Mouse (Mus musculus) neural tube, embryonic 12.5 days (tissue): Measurements from ENCODE around the gene Popdc2. TPM values are rescaled to one million over a fixed set of nuclear protein-coding genes. Genes with fewer than 3 reads are reported as not detected.

Experiments
- ATAC-seq: fragments of 200-750 bp; cut with Nextera tagmentation; 2 replicates; pipeline ENCODE4 v1.8.0; 2017; ENCODE audit warnings: low read depth, mild to moderate bottlenecking, moderate TSS enrichment, moderate library complexity; ENCODE audit not compliant: low FRiP score
- H3K27ac ChIP-seq: fragments of 300-500 bp; sonication (generic); 2 replicates; pipeline ENCODE4 v1.5.1; 2016
- H3K27me3 ChIP-seq: fragments of 300-500 bp; sonication (generic); replicated peaks from 2 replicates; pipeline ENCODE4 v1.6.1; 2016; ENCODE audit warnings: mild to moderate bottlenecking
- H3K36me3 ChIP-seq: fragments of 300-500 bp; sonication (generic); 2 replicates; pipeline ENCODE4 v1.6.1; 2016; ENCODE audit warnings: mild to moderate bottlenecking
- H3K4me1 ChIP-seq: fragments of 300-500 bp; sonication (generic); 2 replicates; pipeline ENCODE4 v1.6.1; 2016
- H3K4me2 ChIP-seq: fragments of 300-500 bp; sonication (generic); replicated peaks from 2 replicates; pipeline ENCODE4 v1.6.1; 2016; ENCODE audit warnings: mild to moderate bottlenecking
- H3K4me3 ChIP-seq: fragments of 300-500 bp; sonication (generic); 2 replicates; pipeline ENCODE4 v1.5.1; 2016
- H3K9ac ChIP-seq: fragments of 300-500 bp; sonication (generic); 2 replicates; pipeline ENCODE4 v1.6.1; 2016; ENCODE audit warnings: mild to moderate bottlenecking
- H3K9me3 ChIP-seq: fragments of 300-500 bp; sonication (generic); 2 replicates; pipeline ENCODE4 v1.6.1; 2016; ENCODE audit warnings: mild to moderate bottlenecking
- WGBS: fragments of 180-500 bp; shearing (Covaris S2); methylation state at CpG from one replicate; pipeline ENCODE4 v1.1.7; 2016; 5-methylcytosine and 5-hydroxymethylcytosine counted together
- polyA plus RNA-seq: library from polyadenylated mRNA; unstranded; fragments of >200 nt; fragmentation: Nextera tagmentation; extraction: Ambion mirVana; gene quantifications from 2 replicates; pipeline ENCODE4 v1.2.1, GENCODE M21; 2016

Popdc2 gene
- polyA plus RNA-seq, 1 experiment from 2014 or later: 0.94 TPM

DNA sequence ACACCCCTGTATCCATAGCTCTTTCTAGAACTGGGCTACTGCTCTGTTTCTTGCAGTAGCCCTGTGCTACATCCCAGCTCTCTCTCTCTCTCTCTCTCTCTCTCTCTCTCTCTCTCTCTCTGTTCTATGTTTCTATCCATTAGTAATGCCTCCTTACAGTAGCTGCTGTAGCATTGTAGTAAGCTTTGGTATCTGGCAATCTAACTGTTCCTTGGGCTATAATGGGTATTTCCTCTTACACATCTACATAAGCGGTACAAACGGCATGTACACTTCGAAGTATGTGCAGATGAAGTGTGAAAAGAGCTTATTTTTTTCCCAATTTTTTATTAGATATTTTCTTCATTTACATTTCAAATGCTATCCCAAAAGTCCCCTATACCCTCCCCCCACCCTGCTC lies 17.9 kb downstream of the Popdc2 start:
- H3K4me1 ChIP-seq: peaks cover 6% of the 10 kb centered on the region; the same call in 1 of the 2 replicates
- H3K27ac ChIP-seq: no peak overlapping the region
- no peak for ATAC-seq
- H3K9me3 ChIP-seq: no peaks in the 10 kb centered on the region
- no peak overlapping the region for H3K4me3 ChIP-seq
- H3K9ac ChIP-seq: no peak overlapping the region
- no peak overlapping the region for H3K4me2 ChIP-seq
- WGBS: 96% methylated on average over 3 of the region's 3 CpGs
- H3K27me3 ChIP-seq: no peaks in the 10 kb centered on the region
- H3K36me3 ChIP-seq: no peaks in the 10 kb centered on the region

DNA sequence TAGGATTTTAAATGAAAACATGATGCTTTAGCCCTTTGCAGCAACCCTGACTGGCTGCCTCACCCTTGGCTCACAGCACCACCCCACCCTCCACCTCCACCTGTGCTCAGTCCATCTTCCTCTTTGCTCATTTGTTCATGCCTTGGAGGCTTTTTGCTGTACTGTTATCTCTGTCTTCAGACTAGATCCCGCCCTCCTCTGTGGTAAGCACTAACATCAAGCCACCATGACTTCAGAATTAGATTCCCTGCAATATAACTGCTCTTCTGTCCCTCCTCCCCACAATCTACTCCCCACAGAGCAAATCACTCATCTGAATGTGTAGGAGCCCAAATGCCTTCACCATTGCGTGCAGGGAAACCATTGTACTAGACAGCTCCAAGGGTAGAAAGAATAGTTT lies 21.7 kb downstream of the Popdc2 start:
- no peak overlapping the region for H3K4me3 ChIP-seq
- H3K4me1 ChIP-seq: no peaks in the 10 kb centered on the region
- H3K27ac ChIP-seq: no peak overlapping the region
- WGBS: 78% methylated on average over 2 of the region's 2 CpGs
- H3K27me3 ChIP-seq: no peaks in the 10 kb centered on the region
- ATAC-seq: no peak
- H3K4me2 ChIP-seq: no peak overlapping the region
- no peaks in the 10 kb centered on the region for H3K9me3 ChIP-seq
- H3K9ac ChIP-seq: no peak overlapping the region
- H3K36me3 ChIP-seq: no peaks in the 10 kb centered on the region

DNA sequence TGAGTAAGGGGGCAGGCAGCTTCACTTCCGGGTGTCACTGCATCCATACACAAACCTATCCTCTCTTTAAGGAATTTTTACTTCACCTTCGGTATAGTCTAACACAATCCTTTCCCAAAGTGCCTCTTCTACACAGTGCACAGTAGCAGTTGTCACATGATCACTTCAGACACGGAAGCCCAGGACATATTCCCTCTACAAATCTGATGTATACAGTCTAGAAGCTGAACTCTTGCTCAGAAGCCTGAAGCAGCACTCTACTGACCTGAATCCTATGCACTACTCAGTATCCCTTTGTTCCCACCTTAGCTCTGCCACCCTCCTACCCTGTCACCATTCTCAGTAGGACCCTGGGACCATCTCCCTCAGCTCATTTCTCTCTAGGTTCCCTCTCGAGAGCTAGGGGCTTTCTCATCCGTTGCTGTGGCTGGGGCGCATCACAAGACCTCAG lies 23.2 kb downstream of the Popdc2 start:
- Histone ChIP-seq H3K4me1 (no peaks in the 10 kb centered on the region), H3K27ac (no peak overlapping the region), H3K36me3 (no peaks in the 10 kb centered on the region), H3K27me3 (no peaks in the 10 kb centered on the region), H3K4me3 (no peak overlapping the region), H3K4me2 (no peak overlapping the region), H3K9me3 (no peaks in the 10 kb centered on the region), H3K9ac (no peak overlapping the region)
- 87% methylated on average over 6 of the region's 6 CpGs for WGBS
- ATAC-seq: no peak

DNA sequence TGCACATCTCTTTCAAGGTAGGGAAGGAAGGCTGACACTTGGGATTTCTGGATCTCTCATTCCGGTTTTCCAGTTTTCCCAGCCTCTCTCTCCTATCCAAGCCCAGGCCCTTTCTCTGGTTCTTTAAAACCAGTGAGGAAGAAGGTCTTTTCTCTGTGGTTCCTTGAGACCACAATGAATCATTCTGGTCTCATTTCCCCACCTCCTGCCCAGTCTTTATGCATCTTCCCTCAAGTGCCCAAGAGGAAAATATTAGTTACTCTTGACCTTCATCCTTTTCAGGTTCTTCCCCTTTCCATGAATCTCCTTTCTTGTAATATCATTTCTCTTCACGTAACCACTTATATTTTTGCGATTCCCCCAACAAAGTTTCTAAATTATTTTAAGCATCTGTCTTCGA lies 23.7 kb downstream of the Popdc2 start:
- ATAC-seq: no peak
- WGBS: 91% methylated on average over 4 of the region's 4 CpGs
- Histone ChIP-seq H3K27me3 (no peaks in the 10 kb centered on the region), H3K9ac (no peak overlapping the region), H3K4me2 (no peak overlapping the region), H3K4me3 (no peak overlapping the region), H3K4me1 (no peaks in the 10 kb centered on the region), H3K27ac (no peak overlapping the region), H3K36me3 (no peaks in the 10 kb centered on the region), H3K9me3 (no peaks in the 10 kb centered on the region)

DNA sequence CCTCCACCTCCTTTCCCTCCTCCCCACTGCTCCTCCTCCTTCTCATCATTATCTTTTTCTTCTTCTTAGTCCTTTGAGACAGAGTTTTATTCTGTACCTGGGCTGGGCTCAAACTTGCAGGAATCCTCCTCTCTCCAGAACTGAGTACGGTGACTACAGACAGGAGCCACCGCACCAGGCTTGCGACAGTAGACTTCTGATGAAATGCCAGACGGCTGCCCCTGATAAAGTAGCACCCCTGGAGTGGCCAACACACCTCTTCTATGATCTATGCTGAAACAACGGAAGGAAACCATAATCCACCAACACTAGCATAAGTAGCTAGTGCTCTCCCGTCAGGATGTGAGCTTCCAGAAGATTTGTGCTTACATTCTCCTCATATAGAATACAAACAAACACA lies 25.4 kb downstream of the Popdc2 start:
- 84% methylated on average over 6 of the region's 6 CpGs for WGBS
- no peak overlapping the region for H3K4me3 ChIP-seq
- no peaks in the 10 kb centered on the region for H3K4me1 ChIP-seq
- no peaks in the 10 kb centered on the region for H3K27me3 ChIP-seq
- no peaks in the 10 kb centered on the region for H3K36me3 ChIP-seq
- no peaks in the 10 kb centered on the region for H3K9me3 ChIP-seq
- ATAC-seq: no peak
- no peak overlapping the region for H3K4me2 ChIP-seq
- no peak overlapping the region for H3K9ac ChIP-seq
- no peak overlapping the region for H3K27ac ChIP-seq

DNA sequence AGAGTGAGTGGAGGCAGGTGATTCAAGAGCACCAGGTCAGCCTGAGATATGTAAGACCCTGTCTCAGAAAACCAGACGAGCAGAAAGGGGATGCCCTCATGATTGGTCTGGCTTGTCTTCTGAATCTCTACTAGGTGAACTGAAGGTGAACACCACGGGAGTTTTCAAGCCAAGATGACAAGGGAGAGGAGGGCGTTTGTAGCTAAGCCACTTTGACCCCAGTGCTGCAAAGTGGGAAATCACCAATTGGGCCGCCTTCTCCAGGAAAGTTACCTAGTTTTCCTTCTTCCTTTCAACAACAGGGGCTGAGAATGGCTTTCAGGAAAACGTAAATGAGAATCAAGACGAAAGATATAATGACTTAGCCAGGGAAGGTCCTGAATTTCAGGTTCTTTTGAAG lies 26.7 kb downstream of the Popdc2 start:
- no peak overlapping the region for H3K9ac ChIP-seq
- H3K4me2 ChIP-seq: no peak overlapping the region
- no peaks in the 10 kb centered on the region for H3K9me3 ChIP-seq
- H3K4me3 ChIP-seq: no peak overlapping the region
- WGBS: 81% methylated on average over 6 of the region's 6 CpGs
- H3K36me3 ChIP-seq: no peaks in the 10 kb centered on the region
- H3K27ac ChIP-seq: no peak overlapping the region
- no peaks in the 10 kb centered on the region for H3K4me1 ChIP-seq
- no peak for ATAC-seq
- no peaks in the 10 kb centered on the region for H3K27me3 ChIP-seq

DNA sequence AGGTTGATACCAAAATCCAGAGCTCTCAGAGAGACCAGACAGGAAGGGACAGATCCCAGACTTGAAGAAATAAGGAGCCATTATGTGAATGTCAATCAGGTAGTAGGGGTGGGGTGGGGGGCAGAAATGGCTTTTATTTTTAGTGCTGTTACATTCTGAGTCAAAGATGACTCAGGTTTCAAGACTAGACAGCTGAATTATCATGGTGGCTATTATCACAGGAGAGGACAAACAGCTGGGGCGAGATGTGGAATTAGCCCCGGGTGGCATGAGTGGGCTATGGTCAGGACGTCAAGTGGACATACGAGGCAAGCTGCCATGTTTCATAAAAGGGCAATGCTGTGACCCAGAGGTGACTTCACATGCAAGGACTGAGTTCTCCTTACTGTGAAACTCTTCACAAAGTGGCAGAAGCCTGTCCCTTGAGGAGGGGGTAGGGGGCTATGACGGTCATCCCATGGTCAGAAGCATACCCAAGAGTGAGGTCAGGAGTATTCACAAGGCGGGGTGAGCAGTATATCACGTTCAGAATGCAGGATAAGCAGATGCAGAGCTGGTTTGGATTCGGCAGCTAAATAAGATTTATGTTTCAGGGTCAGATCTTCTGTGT lies 27.4 kb downstream of the Popdc2 start:
- Histone ChIP-seq H3K36me3 (no peaks in the 10 kb centered on the region), H3K27ac (no peak overlapping the region), H3K9ac (no peak overlapping the region), H3K4me3 (no peak overlapping the region), H3K4me2 (no peak overlapping the region), H3K27me3 (no peaks in the 10 kb centered on the region), H3K9me3 (no peaks in the 10 kb centered on the region), H3K4me1 (no peaks in the 10 kb centered on the region)
- no peak for ATAC-seq
- WGBS: 75% methylated on average over 8 of the region's 8 CpGs

DNA sequence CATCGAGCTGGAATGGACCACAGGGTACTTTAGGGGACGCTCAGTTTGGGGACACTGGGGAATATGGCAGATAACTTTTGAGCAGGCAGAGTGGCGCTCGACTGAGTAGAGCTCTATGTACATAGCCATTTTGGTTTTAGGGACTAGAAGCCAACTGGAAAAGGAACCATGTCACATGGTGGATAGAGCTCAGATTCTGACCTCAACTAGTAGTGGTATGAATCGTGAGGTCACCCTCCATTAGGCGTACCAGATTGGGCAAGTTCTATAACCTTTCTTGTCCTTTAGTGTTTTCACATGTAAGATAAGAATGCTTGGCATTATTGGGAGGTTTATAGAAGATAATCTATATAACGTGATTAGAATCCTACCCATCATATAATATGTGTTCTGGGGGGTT lies 28.3 kb downstream of the Popdc2 start:
- Histone ChIP-seq H3K9me3 (no peaks in the 10 kb centered on the region), H3K27ac (no peak overlapping the region), H3K27me3 (no peaks in the 10 kb centered on the region), H3K4me1 (no peaks in the 10 kb centered on the region), H3K9ac (no peak overlapping the region), H3K36me3 (no peaks in the 10 kb centered on the region), H3K4me3 (no peak overlapping the region), H3K4me2 (no peak overlapping the region)
- 93% methylated on average over 7 of the region's 7 CpGs for WGBS
- no peak for ATAC-seq

DNA sequence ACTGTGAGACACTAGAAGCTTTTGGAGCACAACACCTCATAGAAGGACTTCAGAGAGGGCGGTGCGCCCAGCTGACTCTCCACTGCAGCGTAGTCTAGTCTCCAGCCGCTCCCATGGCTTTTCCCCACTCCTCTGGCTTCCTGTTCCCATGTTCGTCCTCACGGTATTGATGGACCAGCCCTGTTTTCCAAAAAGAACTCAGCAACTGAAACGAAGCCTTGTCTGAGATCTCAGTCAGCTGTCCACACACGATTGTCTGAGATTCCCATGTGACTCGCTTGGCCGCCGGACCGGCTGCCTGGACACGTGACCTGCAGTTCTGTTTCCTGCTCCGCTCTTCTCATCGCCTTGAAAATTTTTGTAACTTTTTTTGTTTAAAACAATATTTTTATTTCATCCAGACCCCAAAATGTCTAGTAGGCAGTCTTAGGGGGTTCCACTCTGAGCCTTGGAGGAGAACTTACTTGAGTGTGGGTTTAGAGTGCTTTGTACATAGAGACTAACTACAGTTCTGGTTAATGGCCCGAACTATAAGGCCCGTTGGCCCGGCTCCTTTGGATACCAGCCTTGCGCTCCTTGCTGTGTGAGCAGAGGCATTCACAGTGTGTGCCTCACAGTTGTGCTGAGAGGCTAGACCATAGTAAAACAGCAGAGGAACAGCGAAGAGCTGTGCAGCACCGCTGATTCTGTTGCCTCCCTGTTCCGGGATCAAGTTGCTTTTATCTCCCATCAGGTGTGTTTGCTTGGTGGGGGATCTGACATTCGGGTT lies 30.3 kb downstream of the Popdc2 start:
- no peaks in the 10 kb centered on the region for H3K36me3 ChIP-seq
- H3K27me3 ChIP-seq: no peaks in the 10 kb centered on the region
- no peaks in the 10 kb centered on the region for H3K4me1 ChIP-seq
- no peak overlapping the region for H3K27ac ChIP-seq
- H3K9ac ChIP-seq: no peak overlapping the region
- no peak overlapping the region for H3K4me2 ChIP-seq
- no peak for ATAC-seq
- 81% methylated on average over 23 of the region's 23 CpGs for WGBS
- H3K9me3 ChIP-seq: no peaks in the 10 kb centered on the region
- no peak overlapping the region for H3K4me3 ChIP-seq

DNA sequence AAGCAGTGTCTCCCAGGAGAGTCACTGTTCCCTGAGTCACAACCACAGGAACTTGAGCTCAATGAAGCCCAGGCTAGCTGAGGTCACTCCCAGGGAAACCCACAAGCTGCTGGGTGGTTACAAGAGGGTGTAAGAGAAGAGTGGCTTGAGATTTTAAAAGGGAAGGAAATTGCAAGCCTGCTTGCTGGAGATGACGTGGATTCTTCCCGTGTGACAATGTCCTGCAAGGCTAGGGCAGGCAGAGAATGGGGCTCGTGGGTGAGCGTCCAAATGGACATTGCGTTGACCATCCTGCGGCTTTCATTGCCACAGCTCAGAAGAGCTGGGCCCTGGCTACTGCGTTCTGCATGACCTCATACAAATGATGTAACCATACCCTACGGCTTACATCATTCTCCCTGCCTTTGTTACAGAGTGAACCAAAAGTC lies 32.2 kb downstream of the Popdc2 start:
- 91% methylated on average over 8 of the region's 8 CpGs for WGBS
- no peak overlapping the region for H3K4me3 ChIP-seq
- H3K27ac ChIP-seq: no peak overlapping the region
- H3K9me3 ChIP-seq: no peaks in the 10 kb centered on the region
- no peak for ATAC-seq
- no peaks in the 10 kb centered on the region for H3K36me3 ChIP-seq
- no peaks in the 10 kb centered on the region for H3K27me3 ChIP-seq
- H3K9ac ChIP-seq: no peak overlapping the region
- H3K4me1 ChIP-seq: peaks cover 1% of the 10 kb centered on the region; the same call in 1 of the 2 replicates
- H3K4me2 ChIP-seq: no peak overlapping the region

DNA sequence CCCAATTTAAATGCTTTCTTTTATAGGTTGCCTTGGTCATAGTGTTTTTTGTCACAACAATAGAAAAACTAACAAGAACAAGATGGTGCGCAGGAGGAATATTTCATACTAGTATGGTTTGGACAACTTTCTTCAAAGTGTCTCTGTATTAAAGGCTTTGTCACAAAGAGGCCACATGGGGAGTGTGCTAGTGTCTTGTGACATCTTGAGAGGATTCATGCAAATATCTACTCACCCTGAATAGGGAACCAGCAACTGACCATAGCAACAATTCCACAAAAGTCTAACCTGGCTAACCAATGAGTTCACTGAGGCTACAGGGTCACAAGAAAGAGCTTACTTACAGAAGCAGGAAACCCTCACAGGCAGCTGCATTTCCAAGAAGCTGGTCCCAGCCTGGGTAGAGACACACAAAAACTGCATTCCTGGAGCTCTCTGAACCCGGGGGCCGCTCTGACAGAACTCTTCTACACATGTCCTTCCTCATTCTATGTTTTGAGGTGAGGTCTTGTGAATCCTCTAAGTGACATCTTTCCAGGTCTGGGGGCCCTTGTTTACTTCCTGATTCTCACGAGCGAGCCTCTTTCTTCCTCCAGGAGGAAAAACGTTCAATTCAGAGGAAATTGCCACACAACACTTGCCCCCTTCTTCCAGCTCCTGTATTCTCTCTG lies 33.2 kb downstream of the Popdc2 start:
- ATAC-seq: no peak
- Histone ChIP-seq H3K4me1 (peaks cover 7% of the 10 kb centered on the region), H3K9ac (no peak overlapping the region), H3K9me3 (no peaks in the 10 kb centered on the region), H3K4me2 (no peak overlapping the region), H3K36me3 (no peaks in the 10 kb centered on the region), H3K27me3 (no peaks in the 10 kb centered on the region), H3K4me3 (no peak overlapping the region), H3K27ac (no peak overlapping the region)
- WGBS: 75% methylated on average over 6 of the region's 6 CpGs

DNA sequence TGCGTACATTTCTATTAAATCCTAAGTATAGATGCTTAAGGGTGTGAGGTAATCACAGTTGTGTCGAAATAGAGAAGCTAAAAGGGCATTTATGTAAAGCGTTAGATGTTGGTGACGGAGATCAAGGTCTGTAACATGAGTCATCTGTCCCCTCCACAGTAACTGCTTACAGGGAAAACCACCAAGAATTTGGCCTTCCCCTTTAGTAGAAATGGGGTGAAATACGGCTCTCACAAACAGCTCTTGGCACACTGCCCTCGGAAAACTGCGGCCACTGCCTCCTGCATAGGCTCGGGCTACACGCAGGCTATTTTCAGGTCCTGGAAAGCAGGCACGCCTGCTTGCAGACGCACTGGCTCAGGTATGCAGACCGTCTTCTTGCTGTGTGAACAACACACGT lies 34.1 kb downstream of the Popdc2 start:
- WGBS: 85% methylated on average over 13 of the region's 13 CpGs
- Histone ChIP-seq H3K4me2 (no peak overlapping the region), H3K27ac (no peak overlapping the region), H3K4me1 (peaks cover 7% of the 10 kb centered on the region), H3K36me3 (no peaks in the 10 kb centered on the region), H3K9ac (no peak overlapping the region), H3K4me3 (no peak overlapping the region), H3K27me3 (no peaks in the 10 kb centered on the region), H3K9me3 (no peaks in the 10 kb centered on the region)
- no peak for ATAC-seq
